Mouse (Mus musculus) embryonic facial prominence, embryonic 10.5 days (tissue): ENCODE measurements around the gene Nav2. TPM values are rescaled to one million over a fixed set of nuclear protein-coding genes. Genes with fewer than 3 reads are reported as not detected.
A peak's percentile ranks its signal among the peaks of the same experiment; 100 is the strongest.

Experiments
- DNase-seq: peaks from one replicate; pipeline ENCODE4 v3.0.0-alpha.2; 2017; ENCODE audit warnings: low spot score
- H3K27ac ChIP-seq: fragments of 300-500 bp; sonication (generic); replicated peaks from 2 replicates; pipeline ENCODE4 v1.5.1; 2016; ENCODE audit warnings: mild to moderate bottlenecking
- H3K27me3 ChIP-seq: fragments of 300-500 bp; sonication (generic); replicated peaks from 2 replicates; pipeline ENCODE4 v1.6.1; 2016; ENCODE audit warnings: low read depth, mild to moderate bottlenecking; ENCODE audit not compliant: poor library complexity, severe bottlenecking
- H3K36me3 ChIP-seq: fragments of 300-500 bp; sonication (generic); replicated peaks from 2 replicates; pipeline ENCODE4 v1.6.1; 2016; ENCODE audit warnings: mild to moderate bottlenecking, moderate library complexity
- H3K4me1 ChIP-seq: fragments of 300-500 bp; sonication (generic); 2 replicates; pipeline ENCODE4 v1.6.1; 2016
- H3K4me3 ChIP-seq: fragments of 300-500 bp; sonication (generic); 2 replicates; pipeline ENCODE4 v1.5.1; 2016; ENCODE audit warnings: mild to moderate bottlenecking, moderate library complexity
- H3K9me3 ChIP-seq: fragments of 300-500 bp; sonication (generic); 2 replicates; pipeline ENCODE4 v1.6.1; 2016; ENCODE audit warnings: mild to moderate bottlenecking
- WGBS: fragments of 180-500 bp; shearing (Covaris S2); methylation state at CpG from one replicate; pipeline ENCODE4 v1.1.7; 2016; 5-methylcytosine and 5-hydroxymethylcytosine counted together
- polyA plus RNA-seq: library from polyadenylated mRNA; unstranded; fragments of >200 nt; fragmentation: Nextera tagmentation; extraction: Ambion mirVana; gene quantifications from 2 replicates; pipeline ENCODE4 v1.2.1, GENCODE M21; 2016

Gene Nav2
- polyA plus RNA-seq, 1 experiment from 2014 or later: 11.5 TPM

DNA sequence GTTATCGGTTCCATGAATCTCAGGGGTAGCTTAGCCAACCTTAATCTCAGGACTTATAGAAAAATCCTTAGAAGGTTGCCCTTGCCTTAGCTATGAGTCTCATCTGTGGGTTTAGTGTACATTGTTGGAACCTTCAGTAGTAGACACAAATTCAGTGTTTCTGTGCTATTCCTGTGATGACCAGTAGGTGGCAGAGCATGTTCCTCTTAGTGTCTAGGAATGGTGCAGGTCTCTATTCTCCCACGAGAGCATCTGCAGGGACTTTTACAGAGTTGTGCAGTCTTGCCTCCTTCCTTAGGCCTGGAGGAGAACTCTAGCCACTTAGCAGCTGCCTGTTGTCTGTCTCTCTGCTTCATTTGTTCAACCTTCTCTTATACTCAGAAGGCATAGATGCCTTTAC lies 490.8 kb downstream of the Nav2 start:
- H3K27me3 ChIP-seq: no peaks in the 10 kb centered on the region
- DNase-seq: peak; percentile 51
- no peak overlapping the region for H3K27ac ChIP-seq
- H3K4me3 ChIP-seq: no peak overlapping the region
- 38% methylated on average over 2 of the region's 2 CpGs for WGBS
- H3K4me1 ChIP-seq: peaks cover 27% of the 10 kb centered on the region
- no peaks in the 10 kb centered on the region for H3K36me3 ChIP-seq
- peaks cover 3% of the 10 kb centered on the region; the same call in 1 of the 2 replicates for H3K9me3 ChIP-seq

DNA sequence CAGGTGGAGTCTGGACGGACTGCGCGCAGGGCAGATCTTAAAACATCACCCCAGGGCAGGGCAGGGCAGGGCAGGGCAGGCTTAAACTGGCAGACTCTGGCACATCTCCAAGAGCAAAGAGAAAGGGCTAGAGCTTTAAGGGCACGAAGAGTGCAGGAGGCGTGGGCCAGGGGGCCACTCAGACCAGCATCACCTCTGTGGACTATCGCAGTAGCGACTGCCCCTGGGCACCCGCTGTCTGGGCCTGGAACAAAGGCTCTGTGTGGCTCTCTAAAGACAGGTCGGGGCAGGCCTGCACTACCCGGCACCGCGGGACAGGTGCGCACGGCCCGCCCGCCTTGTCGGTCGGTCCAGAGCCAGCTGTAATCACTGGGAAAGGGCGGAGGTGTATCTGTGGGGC lies 491.9 kb downstream of the Nav2 start:
- H3K4me1 ChIP-seq: peaks cover 30% of the 10 kb centered on the region
- H3K27me3 ChIP-seq: no peaks in the 10 kb centered on the region
- no peaks in the 10 kb centered on the region for H3K9me3 ChIP-seq
- H3K27ac ChIP-seq: 0 out of 2 replicates have a peak overlapping the region, but pooled peaks have one; percentile 14
- 83% methylated on average over 19 of the region's 19 CpGs for WGBS
- peak; percentile 40 for DNase-seq
- H3K4me3 ChIP-seq: no peak overlapping the region
- no peaks in the 10 kb centered on the region for H3K36me3 ChIP-seq

DNA sequence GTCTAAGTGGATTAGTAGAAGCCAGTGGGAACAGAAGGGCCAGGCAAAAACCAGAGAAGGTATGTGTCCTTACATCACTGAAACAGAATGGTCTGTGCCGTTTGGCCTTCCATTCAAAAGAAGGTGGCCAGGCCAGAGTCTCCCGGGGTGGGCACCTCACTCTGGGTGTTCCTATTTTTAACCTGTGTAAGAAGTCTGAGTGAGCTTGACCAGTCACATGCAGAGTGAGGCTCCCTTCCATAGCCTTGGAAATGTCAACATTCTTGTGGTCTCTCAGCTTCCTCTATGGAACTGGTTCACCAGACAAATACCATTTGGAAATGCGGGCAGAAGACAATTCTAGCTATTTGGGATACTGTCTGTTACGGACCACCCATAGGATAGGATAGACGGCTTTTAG lies 494.0 kb downstream of the Nav2 start:
- H3K9me3 ChIP-seq: no peaks in the 10 kb centered on the region
- no peaks in the 10 kb centered on the region for H3K27me3 ChIP-seq
- no peak overlapping the region for H3K27ac ChIP-seq
- no peak for DNase-seq
- H3K4me1 ChIP-seq: peaks cover 21% of the 10 kb centered on the region
- no peak overlapping the region for H3K4me3 ChIP-seq
- no peaks in the 10 kb centered on the region for H3K36me3 ChIP-seq
- WGBS: 89% methylated on average over 5 of the region's 5 CpGs

GRCm38 (mm10) chr7:49407688-49408087 lies 499.2 kb downstream of the Nav2 start:
- H3K36me3 ChIP-seq: no peaks in the 10 kb centered on the region
- WGBS: 92% methylated on average over 9 of the region's 9 CpGs

GRCm38 (mm10) chr7:49408625-49409024 lies 500.1 kb downstream of the Nav2 start:
- Histone ChIP-seq H3K27ac (no peak overlapping the region), H3K4me3 (no peak overlapping the region), H3K27me3 (no peaks in the 10 kb centered on the region), H3K9me3 (0 out of 2 replicates have a peak, but pooled peaks cover 5% of the 10 kb centered on the region), H3K36me3 (no peaks in the 10 kb centered on the region), H3K4me1 (peaks cover 8% of the 10 kb centered on the region)
- WGBS: 90% methylated on average over 7 of the region's 7 CpGs
- no peak for DNase-seq

More at GRCm38 (mm10) chr7:49407688-49408087, 499.2 kb downstream of the Nav2 start:
- Histone ChIP-seq H3K4me3 (no peak overlapping the region), H3K27ac (no peak overlapping the region), H3K4me1 (peaks cover 8% of the 10 kb centered on the region), H3K27me3 (no peaks in the 10 kb centered on the region), H3K9me3 (0 out of 2 replicates have a peak, but pooled peaks cover under 1% of the 10 kb centered on the region)
- DNase-seq: no peak

GRCm38 (mm10) chr7:49409265-49409664 lies 500.7 kb downstream of the Nav2 start:
- H3K4me1 ChIP-seq: peaks cover 12% of the 10 kb centered on the region
- H3K9me3 ChIP-seq: 0 out of 2 replicates have a peak, but pooled peaks cover 5% of the 10 kb centered on the region
- no peak overlapping the region for H3K4me3 ChIP-seq
- H3K27me3 ChIP-seq: no peaks in the 10 kb centered on the region
- no peak for DNase-seq
- WGBS: 89% methylated on average over 3 of the region's 3 CpGs
- H3K36me3 ChIP-seq: no peaks in the 10 kb centered on the region
- no peak overlapping the region for H3K27ac ChIP-seq

GRCm38 (mm10) chr7:49410188-49410587 lies 501.7 kb downstream of the Nav2 start:
- 90% methylated on average over 5 of the region's 5 CpGs for WGBS
- no peaks in the 10 kb centered on the region for H3K27me3 ChIP-seq
- no peak overlapping the region for H3K27ac ChIP-seq
- peaks cover 9% of the 10 kb centered on the region for H3K4me1 ChIP-seq
- DNase-seq: no peak
- H3K4me3 ChIP-seq: no peak overlapping the region
- H3K36me3 ChIP-seq: no peaks in the 10 kb centered on the region
- H3K9me3 ChIP-seq: 0 out of 2 replicates have a peak, but pooled peaks cover 5% of the 10 kb centered on the region

GRCm38 (mm10) chr7:49410892-49411291 lies 502.4 kb downstream of the Nav2 start:
- Histone ChIP-seq H3K4me3 (no peak overlapping the region), H3K4me1 (peaks cover 9% of the 10 kb centered on the region), H3K27ac (no peak overlapping the region), H3K36me3 (no peaks in the 10 kb centered on the region), H3K9me3 (0 out of 2 replicates have a peak, but pooled peaks cover 5% of the 10 kb centered on the region), H3K27me3 (no peaks in the 10 kb centered on the region)
- 93% methylated on average over 4 of the region's 4 CpGs for WGBS
- no peak for DNase-seq

DNA sequence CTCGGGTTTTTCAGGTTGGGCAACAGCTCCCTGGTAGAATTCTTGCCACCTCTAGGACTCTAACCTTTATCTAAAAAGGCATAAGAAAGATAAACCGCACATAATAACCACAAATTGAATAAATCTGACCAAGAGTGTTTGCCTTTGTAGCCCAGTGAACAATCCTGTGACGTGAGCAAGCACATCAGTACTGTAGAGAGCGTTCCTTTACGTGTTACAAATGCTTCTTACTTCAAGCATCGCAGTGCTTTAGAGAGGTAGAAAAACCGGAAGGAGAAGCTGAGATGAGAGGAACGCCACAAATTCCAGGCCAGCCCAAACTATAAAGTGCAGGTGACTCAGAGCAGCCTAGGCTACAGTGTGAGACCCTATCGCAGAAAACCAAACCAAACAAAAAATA lies 503.3 kb downstream of the Nav2 start:
- 90% methylated on average over 9 of the region's 9 CpGs for WGBS
- H3K4me1 ChIP-seq: peaks cover 9% of the 10 kb centered on the region
- H3K4me3 ChIP-seq: no peak overlapping the region
- no peak for DNase-seq
- H3K9me3 ChIP-seq: 0 out of 2 replicates have a peak, but pooled peaks cover 5% of the 10 kb centered on the region
- H3K27me3 ChIP-seq: no peaks in the 10 kb centered on the region
- no peaks in the 10 kb centered on the region for H3K36me3 ChIP-seq
- H3K27ac ChIP-seq: no peak overlapping the region

GRCm38 (mm10) chr7:49415131-49415530 lies 506.6 kb downstream of the Nav2 start:
- H3K4me1 ChIP-seq: 0 out of 2 replicates have a peak, but pooled peaks cover 4% of the 10 kb centered on the region
- WGBS: 88% methylated on average over 7 of the region's 7 CpGs
- H3K4me3 ChIP-seq: no peak overlapping the region
- H3K36me3 ChIP-seq: no peaks in the 10 kb centered on the region
- no peak for DNase-seq
- H3K27me3 ChIP-seq: no peaks in the 10 kb centered on the region
- no peak overlapping the region for H3K27ac ChIP-seq
- 0 out of 2 replicates have a peak, but pooled peaks cover 5% of the 10 kb centered on the region for H3K9me3 ChIP-seq

- whole genome bisulfite sequencing: 92% methylated on average over 12 of the region's 12 CpGs
- DNase-seq: no peak
- Histone ChIP-seq H3K4me3 (no peak overlapping the region), H3K9me3 (0 out of 2 replicates have a peak, but pooled peaks cover 5% of the 10 kb centered on the region), H3K27ac (no peak overlapping the region), H3K27me3 (no peaks in the 10 kb centered on the region), H3K36me3 (no peaks in the 10 kb centered on the region), H3K4me1 (0 out of 2 replicates have a peak, but pooled peaks cover 4% of the 10 kb centered on the region)
Observed at GRCm38 (mm10) chr7:49415716-49416115, 507.2 kb downstream of the Nav2 start.

GRCm38 (mm10) chr7:49418841-49419240 lies 510.3 kb downstream of the Nav2 start:
- DNase-seq: no peak
- no peak overlapping the region; the same call in 1 of the 2 replicates for H3K27ac ChIP-seq
- WGBS: 82% methylated on average over 13 of the region's 13 CpGs

GRCm38 (mm10) chr7:49420139-49420802 lies 511.8 kb downstream of the Nav2 start:
- no peak for DNase-seq
- Histone ChIP-seq H3K4me1 (0 out of 2 replicates have a peak, but pooled peaks cover 4% of the 10 kb centered on the region), H3K4me3 (no peak overlapping the region), H3K36me3 (no peaks in the 10 kb centered on the region), H3K27me3 (no peaks in the 10 kb centered on the region), H3K9me3 (no peaks in the 10 kb centered on the region), H3K27ac (no peak overlapping the region)
- 88% methylated on average over 17 of the region's 17 CpGs for WGBS

More at GRCm38 (mm10) chr7:49418841-49419240, 510.3 kb downstream of the Nav2 start:
- Histone ChIP-seq H3K27me3 (no peaks in the 10 kb centered on the region), H3K4me1 (0 out of 2 replicates have a peak, but pooled peaks cover 4% of the 10 kb centered on the region), H3K36me3 (no peaks in the 10 kb centered on the region), H3K4me3 (no peak overlapping the region), H3K9me3 (no peaks in the 10 kb centered on the region)
